Mouse (Mus musculus): ENCODE measurements around the gene Bach2.

DNA sequence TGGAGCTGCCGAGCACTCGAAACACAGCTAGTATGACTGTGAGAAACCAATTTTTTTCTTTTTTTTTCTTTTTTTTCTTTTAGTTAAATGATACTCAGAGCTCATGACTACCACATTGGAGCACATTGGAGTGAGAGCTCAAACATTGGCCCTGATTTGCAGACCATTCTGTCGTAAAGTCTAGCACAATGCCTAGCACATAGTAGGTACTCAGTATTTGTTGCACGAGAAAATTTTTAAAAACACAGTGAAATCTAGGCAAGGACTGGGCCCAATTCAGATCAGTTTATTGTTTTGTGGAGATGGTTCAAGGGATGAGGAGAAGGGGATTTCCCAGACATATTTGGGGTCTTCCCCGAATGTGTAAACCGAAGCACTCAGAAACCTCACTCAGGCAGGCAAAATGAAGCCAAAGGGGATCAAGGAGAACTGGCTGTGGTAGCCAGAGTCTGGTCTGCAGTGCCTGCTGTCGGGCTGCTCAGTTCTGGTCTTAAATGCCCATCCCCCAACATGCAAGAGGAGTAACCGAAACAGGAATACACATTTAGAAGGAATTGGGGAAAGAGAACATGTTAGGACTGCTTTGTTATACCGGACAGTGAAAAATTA lies 287.7 kb downstream of the Bach2 start:
- TF ChIP-seq EP300 (IDR thresholded peaks at IDR 0.05; ENCODE audit: low read depth) (no peak), CTCF (IDR thresholded peaks at IDR 0.05; ENCODE audit: low read depth) (no peak)
